Mouse (Mus musculus): ENCODE results near the gene Plekhg3.

DNA sequence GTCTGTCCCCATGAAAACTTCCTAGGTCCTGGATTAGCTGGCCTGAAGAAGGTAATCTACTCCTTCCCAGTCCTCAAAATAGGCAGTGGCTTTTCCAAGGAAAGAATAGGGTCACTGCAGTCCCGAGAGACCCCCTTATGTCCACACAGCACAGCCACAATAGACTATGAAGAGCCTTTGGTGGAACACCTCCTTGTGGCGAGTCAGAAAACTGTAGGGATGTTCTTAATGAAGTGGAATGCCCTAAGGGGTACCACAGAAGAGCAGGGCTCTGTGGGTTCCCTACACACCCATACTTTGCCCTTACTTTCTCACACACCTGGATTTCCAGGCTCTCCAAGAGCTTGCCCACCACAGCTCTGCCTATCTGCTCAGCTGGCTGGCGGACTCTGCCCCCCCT lies 75.1 kb downstream of the Plekhg3 start:
- TF ChIP-seq USF1 (IDR thresholded peaks at IDR 0.05; ENCODE audit: low read depth) (no peak), POLR2A (IDR thresholded peaks at IDR 0.05; ENCODE audit: insufficient read length, low read depth) (no peak), POLR2AphosphoS2 (IDR thresholded peaks at IDR 0.05; ENCODE audit: insufficient read length, low read depth) (no peak), SRF (IDR thresholded peaks at IDR 0.05; ENCODE audit: control insufficient read depth, insufficient read length, low read depth) (no peak), REST (IDR thresholded peaks at IDR 0.05; ENCODE audit: insufficient read depth, insufficient read length) (no peak), MAX (IDR thresholded peaks at IDR 0.05; ENCODE audit: low read depth) (no peak)
